Mouse (Mus musculus): ENCODE measurements at regions not wholly inside any gene's neighbourhood (a gene's known extent, or its start where the extent isn't known, plus 50 kb on each side); places are given as distances from the start of the nearest gene placed in this dataset.

DNA sequence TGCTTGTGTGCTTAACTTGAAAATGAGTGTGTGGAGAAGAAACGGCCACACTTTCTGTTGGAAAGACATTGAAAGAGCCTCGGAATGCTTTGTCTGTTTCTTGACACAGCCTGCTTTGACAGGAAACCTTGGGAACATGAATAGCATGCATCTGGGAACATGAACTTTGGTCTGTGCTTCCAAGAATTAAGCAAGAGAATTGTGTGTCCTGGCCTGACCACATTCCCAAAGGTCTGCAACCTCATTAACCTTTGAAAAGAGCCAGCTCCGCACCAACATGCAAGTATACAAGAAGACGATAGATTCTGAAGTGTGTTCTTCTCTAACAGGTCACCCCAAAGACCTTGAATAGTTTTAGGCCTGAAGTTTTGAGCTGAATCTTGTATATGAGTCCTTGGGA is 309.7 kb upstream of the Fam92a start:
- DNase-seq (ENCODE audit: low spot score) (no peak), ATAC-seq (replicated peaks; ENCODE audit: low FRiP score, low read depth) (peak; percentile 61; the same call in 1 of the 2 replicates)
- Histone ChIP-seq H3K4me2 (ENCODE audit: low read length) (no peak overlapping the region), H3K4me3 (replicated peaks; ENCODE audit: low read depth, low read length) (no peak overlapping the region), H3K4me1 (replicated peaks; ENCODE audit: insufficient read depth, low read length) (no peaks in the 10 kb centered on the region), H3K27ac (no peak overlapping the region), H3K36me3 (ENCODE audit: insufficient read depth, low read length) (no peaks in the 10 kb centered on the region), H3K27me3 (ENCODE audit: insufficient read depth, low read length) (no peaks in the 10 kb centered on the region), H3K9ac (ENCODE audit: low read depth, low read length) (no peak overlapping the region), H3K9me3 (replicated peaks; ENCODE audit: low read length) (no peaks in the 10 kb centered on the region)
- no peak for TF ChIP-seq CTCF (IDR thresholded peaks at IDR 0.05; ENCODE audit: low read depth)
- 78% methylated on average over 4 of the region's 4 CpGs for WGBS

DNA sequence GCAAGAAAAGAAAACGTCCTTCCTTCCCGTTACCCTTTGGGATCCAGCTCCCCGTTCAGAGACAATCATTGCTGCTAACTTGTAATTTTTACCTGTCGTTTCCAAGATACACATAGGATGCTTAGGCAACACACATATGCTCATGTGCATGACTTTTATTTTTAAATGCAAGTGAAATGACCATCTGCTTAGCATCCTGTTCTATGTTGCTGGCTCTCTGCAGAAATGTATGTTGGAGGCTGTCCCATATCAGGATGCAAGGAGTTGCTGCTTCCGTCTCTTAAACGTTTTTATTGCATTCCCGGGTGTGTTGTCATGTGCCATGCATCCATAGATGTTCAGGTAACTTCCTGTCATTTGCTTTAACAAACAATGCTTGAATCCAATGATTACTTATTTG is 304.9 kb upstream of the Fam92a start:
- Histone ChIP-seq H3K27ac (no peak overlapping the region), H3K4me1 (replicated peaks; ENCODE audit: insufficient read depth, low read length) (no peaks in the 10 kb centered on the region), H3K9me3 (replicated peaks; ENCODE audit: low read length) (no peaks in the 10 kb centered on the region), H3K9ac (ENCODE audit: low read depth, low read length) (no peak overlapping the region), H3K36me3 (ENCODE audit: insufficient read depth, low read length) (no peaks in the 10 kb centered on the region), H3K4me2 (ENCODE audit: low read length) (no peak overlapping the region), H3K27me3 (ENCODE audit: insufficient read depth, low read length) (no peaks in the 10 kb centered on the region), H3K4me3 (replicated peaks; ENCODE audit: low read depth, low read length) (no peak overlapping the region)
- TF ChIP-seq CTCF (IDR thresholded peaks at IDR 0.05; ENCODE audit: low read depth), result no peak
- WGBS, result 73% methylated on average over 7 of the region's 7 CpGs
- DNase-seq (ENCODE audit: low spot score) (no peak), ATAC-seq (replicated peaks; ENCODE audit: low FRiP score, low read depth) (no peak)

DNA sequence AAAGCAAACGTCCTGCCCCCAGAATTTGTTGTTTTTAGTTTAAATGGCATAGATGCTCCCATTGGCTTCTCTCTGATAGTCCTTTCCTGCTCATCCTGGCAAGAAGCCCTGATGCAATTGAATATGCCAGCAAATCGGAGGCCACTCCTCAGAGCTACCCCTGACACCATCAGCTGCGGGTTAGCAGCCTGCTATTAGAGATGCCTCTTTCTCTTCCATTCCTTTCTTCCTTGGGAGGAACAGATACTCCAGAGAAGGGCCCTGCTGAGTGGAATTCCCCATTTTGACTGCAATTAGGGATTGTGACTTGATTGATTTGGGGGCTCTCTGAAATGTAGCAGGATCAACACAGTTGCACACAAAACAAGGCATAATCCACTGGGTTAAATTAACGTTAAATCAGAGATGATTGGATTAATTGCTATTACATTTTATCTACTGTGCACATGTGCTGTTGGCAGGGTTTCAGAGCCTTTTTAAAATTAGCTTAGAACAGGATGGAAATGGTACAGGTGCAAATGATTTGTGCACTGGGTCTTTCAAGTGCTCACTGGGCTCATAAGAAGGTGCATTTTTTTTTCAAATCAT is 303.3 kb upstream of the Fam92a start:
- ATAC-seq (replicated peaks; ENCODE audit: low FRiP score, low read depth), result no peak
- WGBS, result 54% methylated on average over 4 of the region's 4 CpGs

DNA sequence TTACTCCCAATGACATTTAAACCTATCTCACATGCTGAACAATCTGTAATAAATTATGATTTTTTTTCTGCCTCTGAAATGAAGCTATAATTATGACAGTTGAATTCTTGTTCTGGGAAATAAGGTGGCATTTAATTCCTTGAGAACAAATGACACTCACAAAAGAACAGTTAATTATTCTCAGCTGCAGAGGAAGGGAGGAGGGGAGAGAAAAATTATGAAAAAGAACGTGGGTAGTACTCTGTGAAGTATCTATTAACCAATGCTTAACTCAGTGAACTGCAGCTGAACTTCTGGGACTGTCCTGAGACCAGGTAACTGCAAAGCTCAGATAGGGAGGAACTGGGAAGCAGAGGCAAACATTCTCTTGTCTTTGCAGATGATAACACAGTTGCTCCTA is 302.6 kb upstream of the Fam92a start:
- no peak overlapping the region for H3K9ac ChIP-seq (ENCODE audit: low read depth, low read length)
- DNase-seq (ENCODE audit: low spot score) (no peak), ATAC-seq (replicated peaks; ENCODE audit: low FRiP score, low read depth) (no peak)
- H3K27ac ChIP-seq, result no peak overlapping the region
- no peaks in the 10 kb centered on the region for H3K27me3 ChIP-seq (ENCODE audit: insufficient read depth, low read length)
- 21% methylated on average over 1 of the region's 1 CpGs for WGBS
- H3K9me3 ChIP-seq (replicated peaks; ENCODE audit: low read length), result no peaks in the 10 kb centered on the region
- TF ChIP-seq CTCF (IDR thresholded peaks at IDR 0.05; ENCODE audit: low read depth), result no peak
- H3K36me3 ChIP-seq (ENCODE audit: insufficient read depth, low read length), result no peaks in the 10 kb centered on the region
- H3K4me3 ChIP-seq (replicated peaks; ENCODE audit: low read depth, low read length), result no peak overlapping the region
- no peak overlapping the region for H3K4me2 ChIP-seq (ENCODE audit: low read length)
- H3K4me1 ChIP-seq (replicated peaks; ENCODE audit: insufficient read depth, low read length), result no peaks in the 10 kb centered on the region

More for the DNA sequence above, 303.3 kb upstream of the Fam92a start:
- no peak for DNase-seq (ENCODE audit: low spot score)
- Histone ChIP-seq H3K27ac (no peak overlapping the region), H3K27me3 (ENCODE audit: insufficient read depth, low read length) (no peaks in the 10 kb centered on the region), H3K4me3 (replicated peaks; ENCODE audit: low read depth, low read length) (no peak overlapping the region), H3K36me3 (ENCODE audit: insufficient read depth, low read length) (no peaks in the 10 kb centered on the region), H3K9me3 (replicated peaks; ENCODE audit: low read length) (no peaks in the 10 kb centered on the region), H3K4me1 (replicated peaks; ENCODE audit: insufficient read depth, low read length) (no peaks in the 10 kb centered on the region), H3K9ac (ENCODE audit: low read depth, low read length) (no peak overlapping the region), H3K4me2 (ENCODE audit: low read length) (no peak overlapping the region)
- TF ChIP-seq CTCF (IDR thresholded peaks at IDR 0.05; ENCODE audit: low read depth), result no peak

DNA sequence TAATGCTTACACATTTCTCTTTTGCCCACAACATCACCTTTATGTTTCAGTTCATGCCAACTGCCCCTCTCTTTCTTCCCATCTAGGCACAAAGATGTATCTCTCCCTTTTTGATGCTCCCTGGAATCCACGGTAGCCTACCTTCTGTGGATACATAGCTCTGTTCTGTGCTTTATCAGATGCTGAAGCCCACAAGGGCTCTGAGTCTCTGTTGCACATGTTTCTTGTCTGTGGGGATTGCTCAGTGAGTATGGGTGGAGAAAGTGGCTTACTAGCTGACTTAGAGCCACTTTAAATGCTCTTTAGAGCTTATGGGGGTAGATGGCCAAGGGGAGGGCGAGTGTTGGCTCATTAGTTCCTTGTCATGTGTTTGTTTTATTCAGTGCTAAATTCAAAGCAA is 289.9 kb upstream of the Fam92a start:
- DNase-seq (ENCODE audit: low spot score) (no peak), ATAC-seq (replicated peaks; ENCODE audit: low FRiP score, low read depth) (no peak)
- H3K4me3 ChIP-seq (replicated peaks; ENCODE audit: low read depth, low read length), result no peak overlapping the region
- H3K9ac ChIP-seq (ENCODE audit: low read depth, low read length), result no peak overlapping the region
- H3K4me2 ChIP-seq (ENCODE audit: low read length), result no peak overlapping the region
- 76% methylated on average over 2 of the region's 2 CpGs for WGBS
- no peaks in the 10 kb centered on the region for H3K9me3 ChIP-seq (replicated peaks; ENCODE audit: low read length)
- H3K4me1 ChIP-seq (replicated peaks; ENCODE audit: insufficient read depth, low read length), result no peaks in the 10 kb centered on the region
- H3K27me3 ChIP-seq (ENCODE audit: insufficient read depth, low read length), result no peaks in the 10 kb centered on the region
- TF ChIP-seq CTCF (IDR thresholded peaks at IDR 0.05; ENCODE audit: low read depth), result no peak
- H3K27ac ChIP-seq, result no peak overlapping the region
- H3K36me3 ChIP-seq (ENCODE audit: insufficient read depth, low read length), result no peaks in the 10 kb centered on the region

DNA sequence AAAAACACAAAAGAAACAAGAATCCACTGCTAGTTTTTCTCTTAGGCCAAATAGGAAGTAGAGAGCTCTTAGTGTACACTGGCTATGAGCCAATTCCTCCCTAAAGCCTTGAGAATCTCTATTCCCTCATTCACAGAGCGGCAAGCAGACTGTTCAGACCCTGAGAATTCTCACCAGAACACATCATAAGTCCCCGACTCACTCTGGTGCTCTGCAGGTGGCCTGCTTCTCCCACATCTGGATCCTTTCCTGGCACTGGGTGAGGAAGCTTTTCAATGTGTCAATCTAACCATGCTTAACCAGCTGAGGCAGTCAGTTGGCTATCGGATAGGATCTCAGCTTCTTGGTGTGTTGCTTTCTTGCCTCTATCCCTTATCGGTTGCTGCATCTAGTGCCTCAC is 289.4 kb upstream of the Fam92a start:
- WGBS, result 44% methylated on average over 4 of the region's 4 CpGs
- H3K4me1 ChIP-seq (replicated peaks; ENCODE audit: insufficient read depth, low read length), result no peaks in the 10 kb centered on the region
- no peaks in the 10 kb centered on the region for H3K27me3 ChIP-seq (ENCODE audit: insufficient read depth, low read length)
- no peak overlapping the region for H3K4me3 ChIP-seq (replicated peaks; ENCODE audit: low read depth, low read length)
- no peaks in the 10 kb centered on the region for H3K9me3 ChIP-seq (replicated peaks; ENCODE audit: low read length)
- DNase-seq (ENCODE audit: low spot score) (peak; percentile 82), ATAC-seq (replicated peaks; ENCODE audit: low FRiP score, low read depth) (no peak)
- no peak for TF ChIP-seq CTCF (IDR thresholded peaks at IDR 0.05; ENCODE audit: low read depth)
- no peak overlapping the region for H3K4me2 ChIP-seq (ENCODE audit: low read length)
- H3K9ac ChIP-seq (ENCODE audit: low read depth, low read length), result no peak overlapping the region
- H3K36me3 ChIP-seq (ENCODE audit: insufficient read depth, low read length), result no peaks in the 10 kb centered on the region
- no peak overlapping the region for H3K27ac ChIP-seq

DNA sequence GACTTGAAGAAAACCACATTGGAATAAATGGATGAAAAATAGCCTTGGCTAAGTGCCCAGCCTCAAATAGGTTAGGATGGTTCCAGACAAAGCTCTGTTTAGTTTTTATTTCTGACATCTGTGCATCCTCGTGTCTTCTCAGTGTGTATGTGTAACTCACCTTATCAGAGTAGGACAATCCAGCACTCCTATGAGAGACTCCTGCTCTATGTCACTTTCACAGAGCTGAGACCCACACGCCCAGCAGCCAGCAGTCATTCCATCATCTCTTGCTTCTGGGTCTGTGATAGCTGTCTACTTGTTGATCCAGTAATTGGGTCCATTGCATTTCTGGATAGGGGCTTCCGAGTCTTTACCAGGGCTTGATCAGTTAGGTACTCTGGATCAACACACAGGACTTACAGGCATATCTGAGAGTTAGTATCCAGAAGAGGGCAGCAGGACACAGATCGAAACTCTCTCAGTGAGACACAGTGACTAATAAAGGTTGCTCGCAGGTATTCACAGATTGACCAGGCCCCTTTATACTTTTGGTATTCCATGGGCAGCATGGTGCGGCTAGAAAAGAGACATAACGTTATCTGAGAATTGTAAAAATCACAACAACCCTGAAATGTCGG is 286.3 kb upstream of the Fam92a start:
- Histone ChIP-seq H3K4me2 (ENCODE audit: low read length) (no peak overlapping the region), H3K27ac (no peak overlapping the region), H3K9ac (ENCODE audit: low read depth, low read length) (no peak overlapping the region), H3K4me3 (replicated peaks; ENCODE audit: low read depth, low read length) (no peak overlapping the region), H3K27me3 (ENCODE audit: insufficient read depth, low read length) (no peaks in the 10 kb centered on the region), H3K9me3 (replicated peaks; ENCODE audit: low read length) (no peaks in the 10 kb centered on the region), H3K4me1 (replicated peaks; ENCODE audit: insufficient read depth, low read length) (no peaks in the 10 kb centered on the region), H3K36me3 (ENCODE audit: insufficient read depth, low read length) (no peaks in the 10 kb centered on the region)
- 79% methylated on average over 8 of the region's 8 CpGs for WGBS
- no peak for ATAC-seq (replicated peaks; ENCODE audit: low FRiP score, low read depth)
- 0 out of 2 replicates have a peak, but pooled peaks have one; percentile 37 for TF ChIP-seq CTCF (IDR thresholded peaks at IDR 0.05; ENCODE audit: low read depth)
- DNase-seq (ENCODE audit: low spot score), result no peak

Data from kidney, postnatal 0 days (tissue).